Mouse (Mus musculus) myocyte (in vitro differentiated cells): Measurements from ENCODE around the gene Eif1.
"Not testable (repeated sequence)": the region's sequence is repeated elsewhere in the genome, so short reads cannot be mapped to it uniquely, and the experiment has no call there.

Experiments used
- CEBPB ChIP-seq: IDR thresholded peaks from 2 replicates; pipeline ENCODE4 v1.6.1; 2011; ENCODE audit warnings: mild to moderate bottlenecking, moderate library complexity; ENCODE audit not compliant: poor library complexity, insufficient read depth, severe bottlenecking
- E2F4 ChIP-seq: IDR thresholded peaks from one replicate; pipeline ENCODE4 v1.6.1; 2011; ENCODE audit warnings: mild to moderate bottlenecking, control low read depth, moderate library complexity; ENCODE audit not compliant: insufficient read depth
- MAX ChIP-seq: IDR thresholded peaks from one replicate; pipeline ENCODE4 v1.6.1; 2011; ENCODE audit warnings: low read depth, mild to moderate bottlenecking, control low read depth
- MYOG ChIP-seq, 3 experiments: IDR thresholded peaks; one replicate each; pipeline ENCODE4 v1.6.1; 2011; ENCODE audit warnings: control low read depth in 2 of 3, low read depth in 2 of 3, mild to moderate bottlenecking in 2 of 3; ENCODE audit not compliant: insufficient read length in 2 of 3, control insufficient read depth in 1 of 3, insufficient read depth in 1 of 3
- POLR2A ChIP-seq: IDR thresholded peaks from one replicate; pipeline ENCODE4 v1.6.1; 2011; ENCODE audit warnings: low read depth, mild to moderate bottlenecking, control low read depth, moderate library complexity; ENCODE audit not compliant: insufficient read length
- REST ChIP-seq: IDR thresholded peaks from one replicate; pipeline ENCODE4 v1.6.1; 2011; ENCODE audit warnings: mild to moderate bottlenecking, control low read depth, moderate library complexity; ENCODE audit not compliant: insufficient read depth, insufficient read length
- TCF12 ChIP-seq: IDR thresholded peaks from one replicate; pipeline ENCODE4 v1.6.1; 2011; ENCODE audit warnings: mild to moderate bottlenecking, control low read depth; ENCODE audit not compliant: poor library complexity, insufficient read depth, severe bottlenecking

- not testable (repeated sequence) for TF ChIP-seq POLR2A; CEBPB; MAX; TCF12; MYOG (IDR thresholded peaks at IDR 0.05; ENCODE audit: control insufficient read depth in 1 of 3, insufficient read depth in 1 of 3, insufficient read length in 2 of 3, low read depth in 2 of 3); E2F4; REST
Observed at GRCm38 (mm10) chr11:100330816-100331375, 11.2 kb downstream of the Eif1 start.
